Mouse (Mus musculus): Measurements from ENCODE around the gene Glod4.
"Not testable (repeated sequence)": the region's sequence is repeated elsewhere in the genome, so short reads cannot be mapped to it uniquely, and the experiment has no call there.

Glod4 gene

DNA sequence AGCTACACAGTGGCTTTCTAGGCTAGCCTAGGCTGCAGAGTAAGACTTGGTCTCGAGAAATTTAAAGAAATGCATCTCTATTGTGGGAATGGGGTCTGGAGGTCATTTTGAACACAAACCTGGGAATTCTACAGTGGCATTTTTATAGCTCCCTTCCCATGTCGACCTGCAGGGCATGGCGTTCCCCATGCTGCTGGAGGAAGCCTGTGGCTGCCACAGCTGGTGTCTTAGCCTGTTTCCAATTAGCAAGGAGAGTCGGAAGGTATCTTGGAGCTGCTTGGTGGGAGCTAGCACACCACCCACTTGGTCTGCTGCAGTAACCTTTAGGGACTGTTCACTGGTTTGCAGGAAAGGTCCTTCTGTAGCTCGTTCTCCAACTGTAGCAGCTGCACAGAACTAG lies 12.6 kb upstream of the Glod4 start:
- peak; percentile 68 for DNase-seq

DNA sequence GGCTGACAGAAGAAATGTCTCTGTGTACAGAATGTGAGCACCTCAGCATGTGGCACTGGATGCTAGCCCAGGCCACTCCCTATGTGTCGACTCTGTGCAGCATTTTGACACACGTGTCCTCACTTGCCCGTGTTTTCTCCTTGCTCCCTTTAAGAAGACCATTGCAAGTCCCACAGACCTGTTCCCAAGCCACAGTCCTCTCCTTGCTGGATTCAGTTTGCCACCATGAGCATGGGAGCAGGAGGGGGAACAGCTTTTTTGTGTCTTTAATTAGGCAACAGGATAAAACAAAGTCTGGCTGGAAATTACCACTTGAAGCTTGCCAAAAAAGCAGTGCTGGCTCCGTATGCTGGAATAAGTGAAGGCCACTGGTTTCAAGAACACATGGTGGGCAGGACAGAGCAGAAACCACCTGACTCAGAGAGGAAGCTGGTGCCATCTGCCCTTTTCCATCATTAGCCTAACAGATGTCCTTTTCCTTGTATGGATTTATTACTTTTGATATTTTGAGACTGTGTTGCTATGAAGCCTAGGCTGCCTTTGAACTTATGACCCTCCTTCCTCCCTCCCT lies 12.0 kb upstream of the Glod4 start:
- peak; percentile 27 for DNase-seq

DNA sequence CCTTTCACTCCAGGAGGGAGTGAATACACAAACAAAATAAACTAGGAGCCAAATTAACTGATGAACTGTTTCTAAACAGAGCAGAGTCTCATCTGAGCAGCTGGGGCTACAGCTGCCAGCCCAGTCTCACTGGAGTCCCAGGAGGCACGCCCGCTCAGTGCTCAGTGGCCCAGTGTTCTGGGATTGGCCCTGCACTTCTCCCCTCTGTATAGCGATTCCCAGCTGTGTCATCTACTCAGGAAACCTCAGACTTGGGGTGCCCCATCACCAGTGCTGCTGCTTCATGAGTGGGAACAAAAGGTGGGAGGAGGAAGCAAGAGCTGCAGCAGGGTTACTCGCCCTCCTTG lies 10.4 kb upstream of the Glod4 start:
- no peak for DNase-seq

DNA sequence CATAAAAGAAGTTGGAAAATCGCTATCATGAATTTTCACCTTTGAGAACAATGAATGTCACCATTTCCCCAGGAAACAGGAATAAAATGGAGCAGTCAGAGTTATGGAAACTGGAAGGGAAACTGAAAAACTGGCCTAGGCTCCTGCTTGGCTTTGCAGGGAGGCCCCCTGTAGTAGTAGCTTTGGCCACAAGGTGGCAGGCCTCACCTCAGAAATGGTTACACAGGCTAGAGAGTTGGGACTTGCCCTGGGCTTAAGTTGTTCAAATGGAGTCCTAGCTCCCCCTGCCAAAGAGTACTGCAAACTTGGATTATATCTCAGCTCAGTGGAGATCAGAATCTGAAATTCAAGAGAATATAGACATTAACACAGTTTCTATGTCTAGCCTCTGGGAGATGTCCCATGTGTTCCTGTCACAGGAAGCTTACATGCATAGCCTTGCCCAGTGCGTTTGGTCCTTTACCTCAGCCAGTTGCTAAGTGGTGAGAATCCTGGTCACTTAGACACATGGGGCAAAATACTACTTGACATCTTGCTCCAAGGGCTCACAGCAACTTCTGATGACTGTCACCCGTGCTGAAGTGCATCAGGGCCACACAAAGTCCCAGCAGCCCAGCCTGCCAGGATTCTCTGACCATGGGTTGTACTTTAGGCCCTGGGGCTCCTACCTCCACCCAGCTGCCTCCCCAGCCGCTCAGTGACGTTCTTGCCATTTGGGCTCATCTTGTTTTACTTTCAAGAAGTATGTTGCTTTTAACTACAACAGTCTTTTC lies 9.8 kb upstream of the Glod4 start:
- DNase-seq = peak; percentile 85

DNA sequence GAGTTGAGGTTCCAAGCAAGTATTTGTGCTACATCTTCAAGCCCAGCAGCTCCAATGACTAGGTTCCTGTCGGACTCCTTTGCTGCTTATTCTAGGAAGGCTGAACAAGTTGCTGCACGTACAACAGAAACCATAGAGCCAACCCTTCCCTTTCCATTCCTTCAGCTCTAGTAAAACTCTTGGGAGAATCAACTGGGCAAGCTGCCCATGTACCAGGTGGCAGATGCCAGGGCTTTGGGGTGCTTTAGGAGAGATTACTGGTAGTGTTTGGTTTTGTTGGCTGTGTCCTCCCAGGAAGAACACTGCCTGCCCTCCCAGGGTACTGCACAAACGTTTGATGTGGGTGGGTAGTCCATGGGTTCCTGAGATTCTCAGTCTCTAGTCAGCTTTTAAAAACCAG lies 8.5 kb upstream of the Glod4 start:
- no peak for DNase-seq

GRCm38 (mm10) chr11:76247239-76247638 lies 3.7 kb upstream of the Glod4 start:
- no peak for DNase-seq

GRCm38 (mm10) chr11:76246439-76246838 lies 2.9 kb upstream of the Glod4 start:
- DNase-seq = no peak

DNA sequence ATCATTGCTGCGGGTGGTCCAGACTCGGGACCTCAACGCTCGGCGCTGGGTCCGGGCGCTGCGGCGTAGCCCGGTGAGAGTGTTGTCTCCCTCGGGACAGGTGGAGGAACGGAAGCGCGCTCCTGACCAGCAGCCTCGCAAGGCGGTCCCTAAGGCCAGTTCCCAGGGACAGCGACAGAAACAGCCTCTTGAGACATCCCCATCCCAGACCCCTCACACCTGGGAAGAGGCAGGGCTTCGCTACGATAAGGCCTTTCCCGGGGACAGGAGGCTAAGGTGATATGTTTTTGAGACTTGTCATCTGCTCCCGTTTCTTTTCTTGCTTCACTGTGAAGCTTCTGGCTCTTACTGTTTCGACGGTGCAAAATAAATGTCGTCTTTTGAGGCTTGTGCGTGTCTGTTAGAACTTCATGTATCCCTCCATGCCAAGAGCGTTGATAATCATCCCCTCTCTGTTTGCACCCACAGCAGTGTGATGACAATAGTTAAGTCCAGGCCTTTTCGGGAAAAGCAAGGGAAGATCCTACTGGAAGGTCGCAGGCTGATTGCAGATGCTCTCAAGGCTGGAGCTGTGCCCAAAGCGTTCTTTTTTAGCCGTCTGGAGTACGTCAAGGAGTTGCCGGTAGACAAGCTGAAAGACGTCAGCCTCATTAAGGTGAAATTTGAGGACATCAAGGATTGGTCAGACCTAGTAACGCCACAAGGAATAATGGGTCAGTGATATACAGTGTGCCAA lies 454 bp upstream of the Glod4 start:
- no peak for DNase-seq

DNA sequence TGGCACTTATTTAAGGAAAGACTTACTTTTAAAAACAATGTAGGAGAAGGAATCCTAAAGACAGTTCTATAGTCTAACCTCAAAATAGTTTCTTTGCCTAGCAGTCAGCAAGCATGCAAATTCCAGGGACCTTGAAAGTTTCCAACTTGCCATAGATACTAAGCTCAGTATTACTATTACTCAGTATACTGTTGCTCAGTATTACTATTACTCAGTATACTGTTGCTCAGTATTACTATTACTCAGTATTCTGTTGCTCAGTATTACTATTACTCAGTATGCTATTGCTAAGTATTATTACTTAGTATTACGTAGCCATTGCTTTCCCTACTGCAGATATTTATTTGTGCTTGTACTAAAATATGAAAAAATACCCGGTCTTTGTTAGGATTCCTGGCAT lies 3.8 kb downstream of the Glod4 start:
- no peak for DNase-seq

DNA sequence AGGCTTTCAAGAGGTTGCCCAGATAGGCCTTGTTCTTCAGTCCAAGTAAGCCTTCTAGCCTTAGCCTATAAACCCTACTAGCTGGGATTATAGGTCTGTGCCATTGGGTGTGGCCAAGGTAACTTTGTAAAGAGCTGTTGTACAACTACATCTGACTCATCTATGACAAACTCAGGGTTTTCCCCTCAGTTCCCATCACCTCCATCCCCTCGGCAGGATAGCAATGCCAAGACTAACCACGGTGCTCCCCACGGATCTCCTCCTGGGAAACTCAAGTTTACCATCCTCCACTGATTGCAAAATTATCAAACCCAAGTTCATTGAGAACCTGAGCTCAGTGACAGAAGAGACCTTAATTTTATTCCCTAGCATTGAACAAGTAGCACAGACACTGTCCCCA lies 7.4 kb downstream of the Glod4 start:
- no peak for DNase-seq

DNA sequence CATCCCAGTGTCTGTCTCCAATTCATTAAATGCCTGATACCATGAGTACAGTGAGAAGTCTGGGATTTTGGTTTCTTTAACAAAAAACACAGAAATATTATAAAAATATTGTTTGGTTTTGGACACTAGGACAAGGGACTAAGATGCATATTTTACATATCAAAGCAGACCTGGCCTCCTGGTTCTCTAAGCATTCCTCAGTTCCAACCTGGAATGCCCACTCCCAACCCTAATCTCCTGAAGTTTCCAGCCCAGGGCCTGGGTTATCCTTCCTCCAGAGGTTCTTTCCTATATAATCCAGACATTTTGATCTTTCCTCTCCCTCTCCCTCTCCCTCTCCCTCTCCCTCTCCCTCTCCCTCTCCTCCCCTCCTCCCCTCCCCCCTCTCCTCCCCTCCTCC lies 18.5 kb downstream of the Glod4 start:
- DNase-seq = no peak

GRCm38 (mm10) chr11:76224631-76225030 lies 18.9 kb downstream of the Glod4 start:
- DNase-seq = no peak

DNA sequence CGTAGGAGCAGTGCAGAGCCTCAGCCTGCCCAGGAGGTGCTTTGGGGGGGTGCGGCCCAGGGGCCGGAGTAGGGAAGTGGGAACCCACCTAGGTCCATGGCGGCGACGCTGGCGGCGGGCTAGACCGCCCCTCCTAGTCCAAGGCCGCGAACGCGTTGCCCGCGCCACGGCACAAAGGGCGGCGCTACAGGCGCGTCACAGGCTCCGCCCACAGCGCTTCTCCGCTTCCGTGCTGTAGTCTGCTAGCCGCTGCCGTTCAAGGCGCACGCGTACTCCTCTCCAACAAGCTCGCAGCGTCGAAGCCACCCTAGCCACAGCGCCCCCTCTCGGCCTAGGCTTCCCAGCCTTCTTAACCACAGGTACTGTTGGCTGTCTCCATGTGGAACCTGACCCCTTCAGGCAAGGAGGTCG lies 26.1 kb downstream of the Glod4 start, which contains the start of the genes Dbil5 and Gemin4:
Gene Dbil5 (plus strand): TSS at position 219 of the 411 bp plus-strand sequence.
Gene Gemin4 (minus strand): TSS at position 275 of the 411 bp plus-strand sequence.
- peak; percentile 99 for DNase-seq

GRCm38 (mm10) chr11:76216681-76217389 lies 26.7 kb downstream of the Glod4 start:
- peak; percentile 67 for DNase-seq

- no peak for DNase-seq
These were observed 27.4 kb downstream of the Glod4 start for GRCm38 (mm10) chr11:76216049-76216540.

- no peak for DNase-seq
These were observed 28.5 kb downstream of the Glod4 start for GRCm38 (mm10) chr11:76215011-76215410.

GRCm38 (mm10) chr11:76213841-76214240 lies 29.7 kb downstream of the Glod4 start:
- no peak for DNase-seq

DNA sequence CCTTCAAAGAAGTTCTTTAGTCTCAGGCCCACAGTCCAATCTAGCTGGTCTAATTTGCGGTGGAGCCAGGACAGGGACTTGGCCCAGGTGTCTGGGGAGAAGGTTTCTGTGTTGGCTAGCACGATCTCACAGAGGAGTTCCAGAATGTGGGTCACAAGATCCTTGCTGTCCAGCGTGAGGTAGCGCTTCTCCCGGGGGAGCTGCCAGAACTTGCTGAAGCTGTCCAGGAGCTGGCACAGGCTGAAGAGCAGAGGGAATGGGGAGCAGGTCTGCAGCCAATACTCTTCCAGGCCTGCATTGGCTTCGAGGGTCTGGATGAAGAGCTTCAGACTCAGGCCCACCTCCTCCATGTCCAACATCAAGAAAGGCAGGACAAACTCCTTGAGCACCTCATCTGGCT lies 31.9 kb downstream of the Glod4 start:
- not testable (repeated sequence) for DNase-seq

DNA sequence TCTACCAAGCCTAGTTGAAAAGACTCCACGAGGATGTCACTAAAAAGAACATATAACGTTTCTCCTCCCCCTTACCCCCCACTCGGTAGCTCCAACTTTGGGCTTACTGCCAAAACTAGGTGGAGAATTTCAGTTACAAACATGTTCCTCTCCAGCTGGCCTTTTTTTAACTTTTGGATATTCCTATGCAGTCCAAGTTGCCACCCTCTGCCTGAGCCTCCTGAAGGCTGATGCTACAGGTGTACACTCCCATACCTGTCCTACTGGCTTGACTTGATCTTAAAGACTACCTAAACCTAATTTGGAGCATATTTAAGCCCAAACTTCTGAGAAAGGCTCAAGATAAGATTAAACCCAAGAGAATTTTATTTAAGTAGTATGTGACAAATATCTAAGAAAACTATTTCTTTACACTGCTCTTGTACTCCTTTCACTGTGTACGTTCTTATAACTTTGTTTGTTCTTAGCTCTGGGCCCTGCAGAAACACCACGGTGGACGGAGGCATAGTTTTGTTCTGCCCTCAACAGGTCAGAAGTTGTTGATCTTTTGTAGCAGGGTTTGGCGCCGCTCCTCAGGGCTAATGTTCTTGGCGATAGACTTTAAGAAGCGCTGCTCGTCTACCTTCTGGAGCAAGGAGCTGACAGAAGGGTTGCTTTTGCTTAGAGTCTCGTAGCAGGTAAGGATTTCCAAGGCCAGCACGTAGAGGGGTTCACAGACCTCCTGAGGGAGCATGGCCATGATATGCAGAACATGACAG lies 33.1 kb downstream of the Glod4 start:
- DNase-seq = no peak

DNA sequence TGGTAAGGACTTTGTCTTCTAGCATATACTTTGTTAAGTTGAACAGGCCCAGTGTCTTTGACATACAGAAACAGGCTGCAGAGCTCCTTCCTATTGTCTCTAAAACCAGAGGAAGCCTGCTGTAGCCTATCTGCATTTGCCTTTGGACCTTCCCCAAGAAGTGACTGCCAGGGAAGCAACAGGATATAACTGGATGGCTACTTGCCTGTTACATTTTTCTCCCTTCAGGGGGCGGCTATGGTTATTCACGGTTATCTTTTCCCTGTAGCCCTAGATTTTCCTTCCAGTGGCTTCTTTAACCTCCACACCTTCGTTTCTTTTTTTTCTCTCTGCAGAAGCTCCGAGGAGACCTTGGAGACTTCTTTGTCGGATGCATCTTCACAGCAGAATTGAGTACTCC lies 36.7 kb downstream of the Glod4 start:
- DNase-seq = no peak

GRCm38 (mm10) chr11:76201761-76202674 lies 41.5 kb downstream of the Glod4 start:
- DNase-seq = peak; percentile 93
